Mouse (Mus musculus) heart, postnatal 0 days (tissue): ENCODE data around the gene Arhgap33. TPM values are rescaled to one million over a fixed set of nuclear protein-coding genes. Genes with fewer than 3 reads are reported as not detected.
A peak's percentile ranks its signal among the peaks of the same experiment; 100 is the strongest.

Experiments used
- ATAC-seq: fragments of 200-750 bp; cut with Nextera tagmentation; 2 replicates; pipeline ENCODE4 v1.8.0; 2017; ENCODE audit warnings: low read depth, moderate number of reproducible peaks, moderate library complexity; ENCODE audit not compliant: insufficient read depth
- DNase-seq: peaks from one replicate; pipeline ENCODE4 v3.0.0-alpha.2; 2016; ENCODE audit warnings: low spot score
- H3K27ac ChIP-seq: fragments of 300-500 bp; sonication (generic); 2 replicates; pipeline ENCODE4 v1.5.1; 2014; ENCODE audit warnings: low read depth, mild to moderate bottlenecking
- H3K27me3 ChIP-seq: fragments of 300-500 bp; sonication (generic); 2 replicates; pipeline ENCODE4 v1.6.1; 2014; ENCODE audit warnings: low read length, mixed read lengths; ENCODE audit not compliant: control insufficient read depth, insufficient read depth
- H3K36me3 ChIP-seq: fragments of 300-500 bp; sonication (generic); replicated peaks from 2 replicates; pipeline ENCODE4 v1.6.1; 2014; ENCODE audit warnings: low read length, mixed read lengths; ENCODE audit not compliant: control insufficient read depth, insufficient read depth
- H3K4me1 ChIP-seq: fragments of 300-500 bp; sonication (generic); 2 replicates; pipeline ENCODE4 v1.6.1; 2014; ENCODE audit warnings: antibody characterized with exemption; ENCODE audit not compliant: control insufficient read depth, insufficient read depth
- H3K4me2 ChIP-seq: fragments of 300-500 bp; sonication (generic); 2 replicates; pipeline ENCODE4 v1.6.1; 2014; ENCODE audit warnings: low read depth, mild to moderate bottlenecking, low read length, moderate library complexity
- H3K4me3 ChIP-seq: fragments of 300-500 bp; sonication (generic); 2 replicates; pipeline ENCODE4 v1.5.1; 2014; ENCODE audit warnings: low read depth, low read length
- H3K9ac ChIP-seq: fragments of 300-500 bp; sonication (generic); replicated peaks from 2 replicates; pipeline ENCODE4 v1.6.1; 2014; ENCODE audit warnings: low read depth, low read length, mixed read lengths
- H3K9me3 ChIP-seq: fragments of 300-500 bp; sonication (generic); replicated peaks from 2 replicates; pipeline ENCODE4 v1.6.1; 2016; ENCODE audit warnings: low read length; ENCODE audit not compliant: control insufficient read depth
- CTCF ChIP-seq: IDR thresholded peaks from 2 replicates; pipeline ENCODE4 v1.5.1; 2016; ENCODE audit warnings: antibody characterized with exemption, control low read depth, low read depth
- EP300 ChIP-seq: IDR thresholded peaks from 2 replicates; pipeline ENCODE4 v1.6.1; 2016; ENCODE audit warnings: antibody characterized with exemption, low read depth
- WGBS: fragments of 180-500 bp; shearing (Covaris S2); extraction: QIAGEN DNeasy Blood & Tissue Kit; methylation state at CpG from one replicate; pipeline ENCODE4 v1.1.7; 2014; 5-methylcytosine and 5-hydroxymethylcytosine counted together
- polyA plus RNA-seq: library from polyadenylated mRNA; unstranded; fragments of >200 nt; fragmentation: Nextera tagmentation; extraction: Ambion mirVana; gene quantifications from 2 replicates; pipeline ENCODE4 v1.2.1, GENCODE M21; 2015
- total RNA-seq: library from RNA; depleted of rRNA; stranded (reverse); fragments of >200 nt; gene quantifications from 2 replicates; pipeline ENCODE4 v1.2.3, GENCODE M21; 2014; ENCODE audit warnings: low replicate concordance

Arhgap33 gene
- total and polyA plus RNA-seq, 2 experiments from 2014 or later: 1.0 to 4.3 TPM

GRCm38 (mm10) chr7:30540572-30540971, 5.7 kb upstream of the Arhgap33 start:
- no peak for TF ChIP-seq EP300
- TF ChIP-seq CTCF: no peak
- DNase-seq (no peak), ATAC-seq (no peak)
- Histone ChIP-seq H3K27ac (no peak overlapping the region), H3K27me3 (no peaks in the 10 kb centered on the region), H3K36me3 (peaks cover 8% of the 10 kb centered on the region), H3K9me3 (no peaks in the 10 kb centered on the region), H3K4me2 (no peak overlapping the region), H3K4me3 (no peak overlapping the region), H3K9ac (no peak overlapping the region), H3K4me1 (no peaks in the 10 kb centered on the region)
- WGBS: 88% methylated on average over 7 of the region's 7 CpGs

GRCm38 (mm10) chr7:30533941-30534632, 773 bp downstream of the Arhgap33 start:
- no peak for TF ChIP-seq CTCF
- no peak for TF ChIP-seq EP300
- H3K9ac ChIP-seq: peak overlapping the region; percentile 60
- no peak for DNase-seq
- no peak overlapping the region for H3K27ac ChIP-seq
- H3K4me1 ChIP-seq: peaks cover 21% of the 10 kb centered on the region
- 14% methylated on average over 23 of the region's 26 CpGs for WGBS
- ATAC-seq: peak; percentile 7; the same call in 1 of the 2 replicates
- H3K27me3 ChIP-seq: no peaks in the 10 kb centered on the region
- H3K36me3 ChIP-seq: peaks cover 22% of the 10 kb centered on the region
- H3K4me2 ChIP-seq: peak overlapping the region; percentile 86
- H3K4me3 ChIP-seq: peak overlapping the region; percentile 58
- H3K9me3 ChIP-seq: no peaks in the 10 kb centered on the region

GRCm38 (mm10) chr7:30532931-30533330, 1.9 kb downstream of the Arhgap33 start:
- Histone ChIP-seq H3K36me3 (peaks cover 33% of the 10 kb centered on the region), H3K27ac (no peak overlapping the region), H3K4me1 (peaks cover 21% of the 10 kb centered on the region), H3K9me3 (no peaks in the 10 kb centered on the region), H3K4me2 (peak overlapping the region; percentile 27; the same call in 1 of the 2 replicates), H3K27me3 (no peaks in the 10 kb centered on the region), H3K9ac (no peak overlapping the region), H3K4me3 (no peak overlapping the region)
- no peak for TF ChIP-seq EP300
- TF ChIP-seq CTCF: no peak
- ATAC-seq (peak; percentile 27), DNase-seq (peak; percentile 47)
- 19% methylated on average over 8 of the region's 8 CpGs for WGBS

- Histone ChIP-seq H3K4me3 (no peak overlapping the region), H3K27ac (no peak overlapping the region), H3K4me2 (no peak overlapping the region), H3K36me3 (peaks cover 47% of the 10 kb centered on the region), H3K4me1 (peaks cover 21% of the 10 kb centered on the region), H3K9ac (no peak overlapping the region), H3K27me3 (no peaks in the 10 kb centered on the region), H3K9me3 (no peaks in the 10 kb centered on the region)
- ATAC-seq: no peak
- 82% methylated on average over 9 of the region's 9 CpGs for WGBS
- no peak for DNase-seq
- TF ChIP-seq CTCF (no peak), EP300 (no peak)
Measured at GRCm38 (mm10) chr7:30531291-30531815, 3.5 kb downstream of the Arhgap33 start.

GRCm38 (mm10) chr7:30526981-30527380, 7.9 kb downstream of the Arhgap33 start:
- Histone ChIP-seq H3K36me3 (peaks cover 63% of the 10 kb centered on the region), H3K4me2 (no peak overlapping the region), H3K4me1 (no peaks in the 10 kb centered on the region), H3K27me3 (no peaks in the 10 kb centered on the region), H3K27ac (no peak overlapping the region), H3K4me3 (no peak overlapping the region), H3K9ac (no peak overlapping the region), H3K9me3 (no peaks in the 10 kb centered on the region)
- ATAC-seq (no peak), DNase-seq (no peak)
- no peak for TF ChIP-seq EP300
- TF ChIP-seq CTCF: no peak
- WGBS: 88% methylated on average over 14 of the region's 14 CpGs
